Mouse (Mus musculus) subcutaneous adipose tissue, adult 2 months (tissue): ENCODE results near the gene Rps12-ps3. TPM values are rescaled to one million over a fixed set of nuclear protein-coding genes. Genes with fewer than 3 reads are reported as not detected.

Experiments used
- polyA plus RNA-seq: library from polyadenylated mRNA; depleted of rRNA; stranded (reverse); fragments of >200 nt; gene quantifications from 2 replicates; pipeline ENCODE4 v1.2.3, GENCODE M21; 2012; ENCODE audit warnings: low replicate concordance; rRNA removed

The Rps12-ps3 gene
- polyA plus RNA-seq = 2,240 and 5,569 TPM in 2 replicates

GRCm38 (mm10) chr19:59321990-59322389, at the start of gene Rps12-ps3:
Rps12-ps3 (plus strand) TSS chr19:59322290.

GRCm38 (mm10) chr19:59345658-59346283, 23.7 kb downstream of the Rps12-ps3 start, which contains the start of gene Pdzd8:
Pdzd8 (minus strand) TSS chr19:59345780.

Other genes with a start within 250 kb of the Rps12-ps3 start
- 2.3 and 3.9 TPM in 2 replicates for gene Shtn1, start 246.2 kb upstream of the Rps12-ps3 start, polyA plus RNA-seq
- gene Vax1, start 152.2 kb upstream of the Rps12-ps3 start, polyA plus RNA-seq = not detected in 2 replicates
- not detected in 2 replicates for gene Kcnk18, start 103.1 kb upstream of the Rps12-ps3 start, polyA plus RNA-seq
- 0.10 and 0.31 TPM in 2 replicates for gene Slc18a2, start 61.4 kb upstream of the Rps12-ps3 start, polyA plus RNA-seq
- gene Pdzd8, start 23.5 kb downstream of the Rps12-ps3 start, polyA plus RNA-seq = 4.6 and 11.4 TPM in 2 replicates
- gene Emx2, start 136.1 kb downstream of the Rps12-ps3 start, polyA plus RNA-seq = 0.86 and 31.8 TPM in 2 replicates